Mouse (Mus musculus): Measurements from ENCODE around the gene Tma7.

DNA sequence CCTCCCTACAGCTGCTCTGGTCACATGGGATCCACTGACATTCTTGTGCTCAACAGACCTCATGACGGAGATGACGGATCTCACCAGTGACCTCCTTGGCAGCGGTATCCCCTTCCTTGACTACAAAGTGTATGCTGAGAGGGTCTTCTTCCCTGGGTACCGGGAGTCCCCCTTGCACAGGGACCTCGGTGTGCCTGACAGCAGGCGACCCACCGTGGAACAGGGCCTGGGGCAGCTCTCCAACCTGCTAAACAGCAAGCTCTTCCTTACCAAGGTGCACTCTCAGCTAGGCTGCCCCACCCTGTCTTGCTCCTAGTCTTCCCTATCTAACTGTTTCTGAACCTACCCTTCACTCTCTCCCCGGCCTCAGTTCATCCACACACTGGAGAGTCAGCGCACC, 29.2 kb upstream of the Tma7 start:
- TF ChIP-seq CTCF (IDR thresholded peaks at IDR 0.05; ENCODE audit: low read depth) (no peak), EP300 (IDR thresholded peaks at IDR 0.05; ENCODE audit: low read depth) (no peak)

Data from liver, embryonic 14.5 days (tissue).